Mouse (Mus musculus) hindbrain, embryonic 16.5 days (tissue): ENCODE results near the gene Tmsb15a. TPM values are rescaled to one million over a fixed set of nuclear protein-coding genes. Genes with fewer than 3 reads are reported as not detected.
A peak's percentile ranks its signal among the peaks of the same experiment; 100 is the strongest.
"Not testable (repeated sequence)": the region's sequence is repeated elsewhere in the genome, so short reads cannot be mapped to it uniquely, and the experiment has no call there.

Source experiments
- ATAC-seq: fragments of 200-750 bp; cut with Nextera tagmentation; 2 replicates; pipeline ENCODE4 v1.8.0; 2017; ENCODE audit warnings: moderate TSS enrichment, moderate library complexity
- H3K27ac ChIP-seq: fragments of 300-500 bp; sonication (generic); 2 replicates; pipeline ENCODE4 v1.5.1; 2014; ENCODE audit warnings: low read depth, mild to moderate bottlenecking, control low read depth, low read length, moderate library complexity
- H3K27me3 ChIP-seq: fragments of 300-500 bp; sonication (generic); replicated peaks from 2 replicates; pipeline ENCODE4 v1.6.1; 2014; ENCODE audit warnings: low read length; ENCODE audit not compliant: control insufficient read depth, insufficient read depth
- H3K36me3 ChIP-seq: fragments of 300-500 bp; sonication (generic); 2 replicates; pipeline ENCODE4 v1.6.1; 2014; ENCODE audit warnings: mild to moderate bottlenecking, low read length, moderate library complexity, mixed read lengths; ENCODE audit not compliant: control insufficient read depth, insufficient read depth
- H3K4me1 ChIP-seq: fragments of 300-500 bp; sonication (generic); 2 replicates; pipeline ENCODE4 v1.6.1; 2014; ENCODE audit warnings: low read depth, low read length; ENCODE audit not compliant: control insufficient read depth, insufficient read depth
- H3K4me2 ChIP-seq: fragments of 300-500 bp; sonication (generic); 2 replicates; pipeline ENCODE4 v1.6.1; 2014; ENCODE audit warnings: mild to moderate bottlenecking, low read length, control low read depth, moderate library complexity
- H3K4me3 ChIP-seq: fragments of 300-500 bp; sonication (generic); 2 replicates; pipeline ENCODE4 v1.5.1; 2014; ENCODE audit warnings: mild to moderate bottlenecking, low read length, control low read depth, moderate library complexity
- H3K9ac ChIP-seq: fragments of 300-500 bp; sonication (generic); 2 replicates; pipeline ENCODE4 v1.6.1; 2014; ENCODE audit warnings: low read depth, mild to moderate bottlenecking, control low read depth, low read length, moderate library complexity
- H3K9me3 ChIP-seq: fragments of 300-500 bp; sonication (generic); 2 replicates; pipeline ENCODE4 v1.6.1; 2014; ENCODE audit warnings: mild to moderate bottlenecking, low read length, moderate library complexity; ENCODE audit not compliant: control insufficient read depth
- WGBS: fragments of 180-500 bp; shearing (Covaris S2); extraction: QIAGEN DNeasy Blood & Tissue Kit; methylation state at CpG from one replicate; pipeline ENCODE4 v1.1.7; 2014; 5-methylcytosine and 5-hydroxymethylcytosine counted together
- polyA plus RNA-seq: library from polyadenylated mRNA; unstranded; fragments of >200 nt; fragmentation: Nextera tagmentation; extraction: Ambion mirVana; gene quantifications from 2 replicates; pipeline ENCODE4 v1.2.1, GENCODE M21; 2015

Tmsb15a gene
- not detected in 2 replicates for polyA plus RNA-seq

DNA sequence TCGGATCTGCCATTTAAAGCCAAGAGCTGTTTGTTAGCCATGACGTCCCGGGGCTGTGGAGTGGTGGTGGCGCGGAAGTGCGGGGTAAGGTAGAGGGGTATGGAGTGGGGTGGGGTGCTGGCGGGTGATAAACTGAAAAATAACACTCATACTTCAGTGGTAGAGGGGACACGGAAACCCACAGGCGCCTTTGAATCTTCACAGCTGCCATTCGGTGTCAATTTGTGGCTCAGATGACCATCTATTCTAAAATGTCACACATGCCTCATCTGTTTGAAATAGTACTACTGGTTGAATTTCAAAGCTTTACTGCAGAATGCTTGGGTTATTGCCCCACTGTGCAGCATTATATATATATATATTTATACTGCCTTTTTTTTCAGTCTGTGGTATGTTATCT, at the start of gene Tmsb15a:
Gene Tmsb15a, minus strand, starts transcription at position 101 of the 400 bp plus-strand sequence.
- H3K4me2 ChIP-seq, result no peak within 1 kb of the TSS
- no peak within 1 kb of the TSS for H3K27ac ChIP-seq
- H3K27me3 ChIP-seq, result no peaks in the 10 kb centered on the region; the same call in 1 of the 2 replicates
- no peaks in the 10 kb centered on the region for H3K9me3 ChIP-seq
- no peaks in the 10 kb centered on the region for H3K4me1 ChIP-seq
- no peak within 1 kb of the TSS for H3K9ac ChIP-seq
- ATAC-seq, result no peak
- H3K36me3 ChIP-seq, result no peaks in the 10 kb centered on the region
- H3K4me3 ChIP-seq, result no peak within 1 kb of the TSS
- 85% methylated on average over 10 of the region's 10 CpGs for WGBS

DNA sequence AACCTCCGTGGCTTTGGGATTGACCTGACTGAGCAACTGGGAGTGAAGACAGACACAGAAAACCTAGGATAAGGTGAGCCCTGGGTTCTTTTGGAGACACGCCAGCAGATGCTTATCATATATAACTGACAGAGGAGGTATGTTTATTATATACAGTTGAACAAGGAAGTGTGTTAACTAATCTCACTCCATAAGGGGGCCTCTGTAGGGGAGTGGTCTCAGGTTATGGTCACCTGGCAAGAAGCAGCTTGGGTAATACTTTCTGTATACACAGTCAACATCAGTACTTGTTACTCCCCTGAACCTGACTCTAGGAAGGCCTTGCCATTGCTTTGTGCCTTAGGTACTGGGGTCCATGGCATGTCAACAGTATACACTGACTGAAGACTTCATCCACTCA, 43.5 kb upstream of the Tmsb15a start:
- Histone ChIP-seq H3K9me3 (no peaks in the 10 kb centered on the region), H3K4me3 (no peak overlapping the region), H3K4me1 (no peaks in the 10 kb centered on the region), H3K36me3 (no peaks in the 10 kb centered on the region), H3K4me2 (no peak overlapping the region), H3K9ac (no peak overlapping the region), H3K27me3 (no peaks in the 10 kb centered on the region), H3K27ac (no peak overlapping the region)
- 86% methylated on average over 2 of the region's 2 CpGs for WGBS
- ATAC-seq, result no peak

DNA sequence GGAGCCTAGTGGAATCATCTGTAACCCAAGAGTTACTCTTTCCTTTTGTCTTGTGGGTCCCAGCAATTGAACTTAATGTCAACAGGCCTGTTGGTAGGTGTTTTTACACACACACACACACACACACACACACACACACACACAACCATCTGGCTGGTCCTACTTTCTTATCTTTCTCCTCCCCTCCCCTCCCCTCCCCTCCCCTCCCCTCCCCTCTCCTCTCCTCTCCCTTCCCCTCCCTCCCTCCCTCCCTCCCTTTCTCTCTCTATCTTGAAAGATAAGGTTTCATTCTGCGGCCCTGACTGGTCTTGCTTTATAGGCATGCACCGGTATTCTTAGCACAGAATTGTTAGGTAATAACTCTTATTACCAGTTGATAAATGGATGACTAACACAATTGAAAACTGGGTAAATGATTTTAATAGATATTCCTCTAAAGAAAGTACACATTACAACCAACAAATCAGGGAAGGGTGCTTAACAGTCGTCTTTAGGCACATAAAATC, 43.0 kb upstream of the Tmsb15a start:
- Histone ChIP-seq H3K36me3 (no peaks in the 10 kb centered on the region), H3K27me3 (no peaks in the 10 kb centered on the region), H3K9me3 (no peaks in the 10 kb centered on the region), H3K4me2 (no peak overlapping the region), H3K27ac (no peak overlapping the region), H3K4me1 (no peaks in the 10 kb centered on the region), H3K4me3 (no peak overlapping the region), H3K9ac (no peak overlapping the region)
- no peak for ATAC-seq
- 80% methylated on average over 3 of the region's 3 CpGs for WGBS

DNA sequence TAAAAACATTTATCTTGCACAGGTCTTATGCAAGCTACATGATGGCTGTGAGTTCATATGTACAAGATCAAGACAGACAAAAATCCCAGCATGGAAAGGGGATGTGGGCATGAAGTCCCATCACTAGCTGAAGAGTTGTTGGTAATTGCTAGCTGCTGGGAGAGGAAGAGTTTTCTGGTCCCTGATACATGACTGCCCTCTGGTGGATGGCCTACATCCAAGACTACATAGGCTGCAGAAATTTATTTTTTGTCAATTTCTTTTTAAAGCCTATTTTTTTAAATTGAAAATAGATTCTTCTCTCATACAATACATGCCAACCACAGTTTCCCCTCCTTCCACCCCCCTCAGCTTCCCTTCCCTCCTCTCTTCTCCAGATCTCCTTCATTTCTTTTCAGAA, 36.6 kb upstream of the Tmsb15a start:
- peaks cover 7% of the 10 kb centered on the region for H3K36me3 ChIP-seq
- no peaks in the 10 kb centered on the region for H3K9me3 ChIP-seq
- no peak overlapping the region for H3K4me3 ChIP-seq
- no peak overlapping the region for H3K4me2 ChIP-seq
- H3K27me3 ChIP-seq, result no peaks in the 10 kb centered on the region
- no peak for ATAC-seq
- no peak overlapping the region for H3K9ac ChIP-seq
- no peaks in the 10 kb centered on the region for H3K4me1 ChIP-seq
- H3K27ac ChIP-seq, result no peak overlapping the region

DNA sequence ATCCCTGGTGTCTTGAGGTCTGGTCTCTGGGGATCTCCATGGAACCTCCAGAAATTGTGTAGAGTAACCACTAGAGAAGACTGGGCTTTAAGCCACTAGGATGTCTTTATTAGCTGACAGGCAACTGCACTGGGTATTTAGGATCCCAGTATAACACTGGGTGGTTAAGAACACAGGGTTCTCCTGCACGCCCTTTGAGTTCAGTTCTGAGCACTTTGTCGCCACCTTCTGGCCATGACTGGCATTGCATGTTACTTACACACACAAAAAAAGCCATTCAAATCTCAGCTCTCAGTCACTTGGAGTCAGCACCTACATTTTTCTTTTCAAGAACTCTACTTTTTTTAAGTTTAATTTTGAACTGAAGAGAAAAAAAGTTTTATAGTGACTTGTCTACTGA, 27.8 kb upstream of the Tmsb15a start:
- ATAC-seq, result peak; percentile 61; the same call in 1 of the 2 replicates

DNA sequence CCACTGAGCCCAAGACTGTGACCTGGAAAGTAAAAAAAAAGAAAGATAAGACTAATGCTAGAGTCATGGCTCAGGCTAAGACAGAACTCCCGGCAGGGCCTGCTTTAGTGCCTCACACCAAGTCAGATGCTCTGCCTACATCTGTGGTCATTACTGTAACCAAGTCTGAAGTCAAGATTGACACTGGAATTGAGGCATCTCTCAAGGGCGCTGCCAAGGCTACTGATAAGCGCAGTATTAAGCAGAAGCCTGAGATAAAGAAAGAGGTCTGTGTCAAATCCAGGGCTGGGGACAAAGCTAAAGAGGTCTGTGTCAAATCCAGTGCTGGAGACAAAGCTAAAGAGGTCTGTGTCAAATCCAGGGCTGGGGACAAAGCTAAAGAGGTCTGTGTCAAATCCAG, 20.3 kb upstream of the Tmsb15a start:
- H3K9ac ChIP-seq, H3K4me3 ChIP-seq, H3K4me1 ChIP-seq, H3K27me3 ChIP-seq, H3K4me2 ChIP-seq, H3K27ac ChIP-seq, H3K36me3 ChIP-seq, ATAC-seq, H3K9me3 ChIP-seq: not testable (repeated sequence)
- WGBS, result 91% methylated on average over 3 of the region's 3 CpGs

More for the DNA sequence above, 27.8 kb upstream of the Tmsb15a start:
- no peaks in the 10 kb centered on the region for H3K27me3 ChIP-seq
- H3K4me3 ChIP-seq, result no peak overlapping the region
- H3K4me1 ChIP-seq, result no peaks in the 10 kb centered on the region
- no peak overlapping the region for H3K4me2 ChIP-seq
- no peak overlapping the region for H3K9ac ChIP-seq
- H3K36me3 ChIP-seq, result peaks cover 8% of the 10 kb centered on the region
- WGBS, result 0% methylated on average over 2 of the region's 2 CpGs
- H3K9me3 ChIP-seq, result no peaks in the 10 kb centered on the region
- H3K27ac ChIP-seq, result no peak overlapping the region

DNA sequence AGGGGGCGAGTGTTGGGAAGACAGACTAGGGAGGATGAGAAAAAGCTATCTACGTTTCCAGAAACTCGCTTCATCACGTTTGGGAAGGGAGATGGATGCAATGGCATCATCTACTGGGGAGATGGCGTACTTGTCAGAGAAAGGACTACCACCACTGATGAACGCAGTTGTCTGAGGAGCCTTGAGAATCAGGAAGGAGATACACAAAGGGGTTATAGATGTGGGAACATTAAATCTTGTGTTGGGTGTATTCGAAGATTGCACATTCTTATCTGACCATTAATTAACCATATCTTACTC, 17.9 kb upstream of the Tmsb15a start:
- Histone ChIP-seq H3K4me3 (peak overlapping the region; percentile 59), H3K27me3 (no peaks in the 10 kb centered on the region), H3K9ac (peak overlapping the region; percentile 76), H3K36me3 (no peaks in the 10 kb centered on the region), H3K4me1 (peaks cover 3% of the 10 kb centered on the region), H3K27ac (peak overlapping the region; percentile 89), H3K9me3 (no peaks in the 10 kb centered on the region), H3K4me2 (peak overlapping the region; percentile 61)
- peak; percentile 46; the same call in 1 of the 2 replicates for ATAC-seq
- 24% methylated on average over 7 of the region's 7 CpGs for WGBS

DNA sequence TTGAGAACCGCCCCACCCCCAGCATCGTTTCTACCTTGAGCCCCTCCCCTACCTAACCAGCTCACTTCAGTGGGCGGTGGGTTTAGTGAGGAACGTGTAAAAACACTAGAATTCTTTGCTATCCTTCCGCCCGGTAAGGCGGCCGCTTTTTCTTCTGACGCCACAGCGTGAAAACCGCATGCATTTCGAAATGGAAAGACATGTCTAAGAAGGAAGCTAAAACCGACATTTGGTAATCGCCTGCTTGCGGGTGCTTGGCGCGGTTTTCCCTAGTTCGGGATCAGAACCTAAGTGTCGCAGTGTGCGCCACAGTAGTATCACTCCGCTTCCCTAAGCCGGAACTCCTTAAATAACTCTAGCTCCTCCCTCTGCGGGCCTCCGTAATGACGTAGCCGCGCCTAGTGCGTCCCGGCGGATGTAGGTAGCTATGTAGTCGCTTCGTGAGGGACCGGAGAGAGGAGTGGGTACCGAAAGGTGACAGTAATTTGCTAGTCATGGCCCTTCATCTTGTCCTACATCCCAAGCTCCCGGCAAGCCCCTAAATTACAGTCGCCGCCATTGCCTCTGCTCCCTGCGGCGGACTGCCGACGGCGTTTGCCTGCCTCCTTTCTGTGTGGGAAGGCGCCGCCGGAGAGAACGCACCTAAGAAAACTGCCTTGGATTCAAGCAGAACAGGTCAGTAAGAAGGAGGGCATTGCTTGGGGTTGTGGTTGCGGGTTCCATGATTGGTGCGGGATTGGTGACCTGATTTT, 17.4 kb upstream of the Tmsb15a start, which contains the start of the genes Armcx5 and Gprasp1:
Gene Armcx5, plus strand, starts transcription at position 430 of the 752 bp plus-strand sequence.
Gene Gprasp1, plus strand, starts transcription at position 430 of the 752 bp plus-strand sequence.
- H3K9me3 ChIP-seq, result no peaks in the 10 kb centered on the region
- H3K4me3 ChIP-seq, result peak within 1 kb of the TSS; percentile 59
- H3K36me3 ChIP-seq, result no peaks in the 10 kb centered on the region
- H3K27me3 ChIP-seq, result no peaks in the 10 kb centered on the region
- WGBS, result 21% methylated on average over 48 of the region's 48 CpGs
- peak within 1 kb of the TSS; percentile 61 for H3K4me2 ChIP-seq
- H3K9ac ChIP-seq, result peak within 1 kb of the TSS; percentile 76
- peak; percentile 99 for ATAC-seq
- H3K27ac ChIP-seq, result peak within 1 kb of the TSS; percentile 89
- peaks cover 3% of the 10 kb centered on the region for H3K4me1 ChIP-seq

DNA sequence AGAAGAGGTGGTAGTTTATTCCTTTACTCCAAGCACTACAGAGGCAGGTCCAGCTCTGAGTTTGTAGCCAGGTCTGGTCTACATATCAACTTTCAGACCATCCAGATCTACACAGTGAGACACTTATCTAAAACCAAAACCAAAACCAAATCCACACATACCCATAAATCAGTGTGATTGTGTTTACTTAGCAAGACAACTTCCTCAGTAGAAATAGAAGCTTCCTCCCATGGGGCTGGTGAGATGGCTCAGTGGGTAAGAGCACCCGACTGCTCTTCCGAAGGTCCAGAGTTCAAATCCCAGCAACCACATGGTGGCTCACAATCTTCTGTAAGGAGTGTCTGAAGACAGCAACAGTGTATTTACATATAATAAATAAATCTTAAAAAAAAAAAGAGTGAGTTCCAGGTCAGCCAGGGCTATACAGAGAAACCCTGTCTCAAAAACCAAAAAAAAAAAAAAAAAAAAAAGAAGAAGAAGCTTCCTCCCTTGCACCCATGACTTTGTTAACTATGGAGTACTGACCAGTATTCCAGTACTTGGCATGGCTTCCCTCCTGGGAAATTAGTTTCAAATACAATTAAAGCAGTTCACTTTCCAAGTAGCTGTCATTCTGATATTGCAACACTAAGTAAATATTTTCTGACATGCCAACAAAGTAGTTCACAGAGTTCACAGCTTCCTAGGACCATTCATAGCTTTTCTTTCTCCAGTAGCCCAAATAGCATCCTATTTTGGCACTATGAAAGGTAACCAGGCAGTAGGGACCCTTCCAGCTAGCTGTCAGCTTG, 13.9 kb upstream of the Tmsb15a start:
- Histone ChIP-seq H3K27me3 (no peaks in the 10 kb centered on the region), H3K9ac (no peak overlapping the region), H3K27ac (no peak overlapping the region), H3K4me3 (no peak overlapping the region), H3K4me1 (peaks cover 3% of the 10 kb centered on the region), H3K36me3 (no peaks in the 10 kb centered on the region), H3K4me2 (no peak overlapping the region), H3K9me3 (no peaks in the 10 kb centered on the region)
- 94% methylated on average over 2 of the region's 2 CpGs for WGBS
- ATAC-seq, result no peak
